Mouse (Mus musculus): ENCODE measurements around the gene Ppm1m.

- TF ChIP-seq CTCF (IDR thresholded peaks at IDR 0.05; ENCODE audit: low read depth) (no peak), EP300 (IDR thresholded peaks at IDR 0.05; ENCODE audit: low read depth) (no peak)
Observed at GRCm38 (mm10) chr9:106222261-106222851, 22.8 kb upstream of the Ppm1m start, which contains the start of gene Tlr9.

Data from liver, postnatal 0 days (tissue).